Mouse (Mus musculus) right cerebral cortex, adult 18-20 months (tissue): ENCODE data around the gene Cd2.

Source experiments
- DNase-seq: peaks from one replicate; pipeline ENCODE4 v3.0.0; 2022; ENCODE audit warnings: mixed read lengths

The Cd2 gene

GRCm38 (mm10) chr3:101274041-101274770 is 13.5 kb downstream of the Cd2 start:
- no peak for DNase-seq

DNA sequence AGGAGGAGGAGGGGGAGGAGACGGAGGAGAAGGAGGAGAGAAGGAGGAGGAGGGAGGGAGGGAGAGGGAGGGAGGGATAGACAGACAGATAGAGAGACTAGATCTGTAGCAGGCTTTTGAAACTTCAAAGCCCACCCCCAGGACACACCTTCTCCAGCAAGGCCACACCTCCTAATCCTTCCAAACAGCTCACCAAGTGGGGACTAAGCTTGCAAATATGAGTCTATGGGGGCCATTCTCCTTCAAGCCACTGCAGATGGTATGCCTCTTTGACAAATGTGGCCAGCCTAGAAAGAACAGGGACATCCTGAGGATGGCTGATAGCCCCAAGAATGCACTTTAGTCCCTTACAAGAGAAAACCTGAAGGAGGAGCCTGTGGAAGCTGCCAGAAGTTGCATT is 15.6 kb downstream of the Cd2 start:
- DNase-seq, result no peak

DNA sequence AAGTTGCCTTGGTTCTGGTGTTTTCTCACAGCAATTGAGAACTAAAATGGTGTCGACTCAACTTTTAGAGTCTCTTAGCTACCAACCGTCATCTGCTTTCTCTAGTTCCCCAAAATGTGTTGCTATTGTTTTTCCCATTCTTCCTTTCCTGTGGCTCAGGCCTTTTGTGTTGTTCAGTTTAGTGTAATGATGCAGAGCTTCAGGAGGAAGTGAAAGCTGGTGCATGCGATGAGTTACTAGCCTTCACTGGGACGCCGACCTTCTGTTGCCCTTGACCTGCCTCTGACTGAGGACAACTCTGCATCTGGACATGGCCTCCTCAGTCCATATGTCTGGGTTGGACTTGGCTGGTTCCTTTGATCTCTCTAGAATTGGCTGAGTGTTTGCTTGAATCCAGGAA is 16.9 kb downstream of the Cd2 start:
- DNase-seq, result no peak

DNA sequence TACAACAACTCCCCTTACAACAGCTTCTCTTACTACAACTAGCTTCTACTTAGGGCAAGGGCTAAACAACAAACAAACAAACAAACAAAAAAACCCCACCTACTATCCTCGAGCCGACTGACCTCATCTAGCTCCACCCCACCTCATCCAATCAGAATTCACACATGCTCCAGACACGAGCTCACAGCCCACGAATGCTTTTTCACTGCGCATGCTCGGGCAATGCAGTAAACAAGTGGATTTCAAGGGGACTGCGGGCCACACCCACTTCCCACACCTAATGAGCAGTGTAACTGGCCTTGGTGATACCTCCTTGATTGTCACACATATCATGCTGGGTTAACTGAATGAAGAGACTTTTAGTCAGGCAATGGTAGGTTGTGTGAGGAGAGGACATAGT is 19.4 kb downstream of the Cd2 start:
- DNase-seq, result no peak

DNA sequence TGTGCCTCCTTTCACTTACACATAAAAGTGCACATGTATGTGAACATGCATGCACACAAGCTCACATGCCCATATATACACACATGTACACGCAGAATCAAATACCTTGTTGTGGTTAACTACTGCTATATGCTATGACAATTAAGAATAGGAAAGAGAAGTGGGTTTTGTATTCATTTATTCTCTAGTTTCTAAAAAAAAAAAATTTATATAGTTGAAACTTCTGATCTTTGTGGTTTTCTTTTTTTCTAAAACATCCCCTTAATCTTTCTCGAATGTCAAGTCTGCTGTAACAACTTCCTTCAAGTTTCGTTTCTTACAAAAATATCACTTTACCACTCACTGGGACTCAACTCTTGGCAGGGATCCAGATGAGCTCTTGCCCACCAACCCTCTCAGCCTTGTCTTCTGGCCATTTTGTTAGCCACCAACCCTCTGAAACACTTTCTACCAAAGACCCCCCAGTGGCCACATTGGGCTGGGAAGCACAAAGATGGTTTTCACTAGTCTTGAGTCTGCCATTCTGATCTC is 22.1 kb downstream of the Cd2 start:
- DNase-seq, result no peak

GRCm38 (mm10) chr3:101258976-101259375 is 28.8 kb downstream of the Cd2 start:
- DNase-seq, result peak; percentile 23

- DNase-seq, result no peak
Measured at GRCm38 (mm10) chr3:101256090-101256489, 31.6 kb downstream of the Cd2 start.

GRCm38 (mm10) chr3:101252141-101252540 is 35.6 kb downstream of the Cd2 start:
- no peak for DNase-seq

DNA sequence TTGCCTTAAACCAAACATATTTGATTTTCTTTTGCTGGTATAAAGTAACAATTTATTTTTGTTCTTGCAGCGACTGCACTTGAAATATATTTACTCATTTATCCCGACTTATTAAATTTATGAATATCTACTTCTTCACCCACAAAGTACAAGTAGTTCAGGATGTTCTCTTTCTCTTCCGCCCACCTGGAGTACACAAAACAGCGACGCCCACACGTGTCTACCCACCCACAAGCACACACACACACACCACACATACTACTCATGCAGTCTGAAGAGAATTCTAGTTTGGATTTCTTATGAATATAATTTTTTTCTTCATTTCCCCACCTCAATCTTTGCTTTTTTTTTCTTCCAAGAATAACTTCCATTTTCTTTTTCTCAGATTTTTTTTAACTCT is 37.9 kb downstream of the Cd2 start:
- DNase-seq, result peak; percentile 52

- no peak for DNase-seq
Measured at GRCm38 (mm10) chr3:101245212-101245611, 42.5 kb downstream of the Cd2 start.

DNA sequence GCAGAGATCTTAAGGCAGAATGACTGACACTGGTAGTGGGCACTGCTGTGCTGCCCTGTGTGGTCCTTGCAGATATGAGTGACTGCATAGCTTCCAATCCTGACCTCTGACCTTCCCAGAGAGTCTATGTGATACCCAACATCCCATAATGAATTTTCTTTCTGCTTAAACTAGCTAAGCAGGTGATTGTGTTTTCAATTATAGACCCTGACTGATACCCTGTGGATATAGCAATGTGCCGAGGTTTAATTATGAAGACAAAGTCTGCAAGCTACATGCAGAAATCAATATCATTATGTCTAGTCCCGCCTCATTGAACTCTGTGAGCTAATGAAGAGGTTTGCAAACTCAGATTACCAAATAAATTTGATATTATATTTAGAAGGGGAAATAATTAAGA is 44.7 kb downstream of the Cd2 start:
- no peak for DNase-seq

DNA sequence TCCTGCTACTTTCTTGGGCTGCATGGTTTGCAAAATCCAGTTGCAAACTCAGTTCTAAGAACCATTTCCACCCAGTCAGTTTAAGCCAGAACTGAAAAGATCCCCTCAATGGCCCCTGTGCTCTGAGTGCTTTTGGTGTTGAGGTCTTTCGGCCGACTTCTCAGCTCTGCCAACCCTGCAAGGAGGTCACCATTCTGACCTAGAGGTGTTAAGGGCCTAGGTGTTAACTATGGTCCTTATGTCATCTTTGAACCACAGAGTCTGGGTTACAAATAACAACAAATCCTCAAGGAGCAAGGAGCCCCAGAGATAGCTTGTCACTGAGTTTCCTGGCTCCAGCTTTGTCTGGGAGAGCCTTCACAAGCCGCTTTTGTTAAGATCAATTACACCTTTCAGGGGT is 45.9 kb downstream of the Cd2 start:
- DNase-seq, result no peak

DNA sequence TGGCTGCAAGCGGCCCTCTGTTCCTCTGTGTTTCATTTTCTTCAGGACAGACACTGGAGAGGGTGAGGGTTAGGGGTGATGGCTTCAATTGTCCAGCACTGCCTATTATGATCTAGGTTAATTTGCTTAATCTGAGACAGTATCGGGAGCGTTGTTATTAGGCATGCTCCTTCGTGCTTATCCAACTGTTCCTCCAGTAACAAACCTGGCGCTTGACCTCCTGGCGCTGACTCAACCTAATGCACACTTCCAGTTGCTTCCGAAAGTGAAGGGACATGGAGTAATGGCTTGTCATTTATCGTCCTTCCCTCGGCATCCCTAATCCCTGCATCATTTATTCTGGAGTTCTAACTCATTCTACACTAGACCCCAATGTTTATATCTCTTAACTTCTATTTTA is 46.9 kb downstream of the Cd2 start:
- no peak for DNase-seq

GRCm38 (mm10) chr3:101239236-101239635 is 48.5 kb downstream of the Cd2 start:
- DNase-seq, result no peak

GRCm38 (mm10) chr3:101238695-101239094 is 49.0 kb downstream of the Cd2 start:
- no peak for DNase-seq

- no peak for DNase-seq
Measured at GRCm38 (mm10) chr3:101236995-101237808, 50.5 kb downstream of the Cd2 start.

GRCm38 (mm10) chr3:101236261-101236660 is 51.5 kb downstream of the Cd2 start:
- no peak for DNase-seq

DNA sequence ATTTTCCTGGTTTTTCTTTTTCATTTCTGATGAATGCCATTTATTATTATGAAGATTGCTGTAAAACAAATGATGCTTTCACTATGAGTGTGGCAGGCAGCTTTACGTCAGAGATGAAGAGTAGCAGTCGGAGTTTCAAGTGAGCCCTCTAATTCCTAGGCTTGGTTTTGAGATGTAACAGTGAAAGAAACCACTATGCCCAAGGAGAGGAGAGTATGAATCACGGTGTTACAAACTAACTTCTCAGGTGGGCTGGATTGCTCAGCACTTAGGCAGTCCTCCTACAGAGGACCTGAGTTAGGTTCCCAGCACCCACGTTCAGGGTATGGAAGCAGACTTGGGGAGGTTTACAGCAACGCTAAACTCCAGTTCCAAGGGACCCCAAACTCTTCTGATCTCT is 52.4 kb downstream of the Cd2 start:
- no peak for DNase-seq

GRCm38 (mm10) chr3:101233424-101233823 is 54.3 kb downstream of the Cd2 start:
- DNase-seq, result no peak

GRCm38 (mm10) chr3:101232570-101232969 is 55.2 kb downstream of the Cd2 start:
- no peak for DNase-seq

GRCm38 (mm10) chr3:101230201-101230600 is 57.5 kb downstream of the Cd2 start:
- no peak for DNase-seq

DNA sequence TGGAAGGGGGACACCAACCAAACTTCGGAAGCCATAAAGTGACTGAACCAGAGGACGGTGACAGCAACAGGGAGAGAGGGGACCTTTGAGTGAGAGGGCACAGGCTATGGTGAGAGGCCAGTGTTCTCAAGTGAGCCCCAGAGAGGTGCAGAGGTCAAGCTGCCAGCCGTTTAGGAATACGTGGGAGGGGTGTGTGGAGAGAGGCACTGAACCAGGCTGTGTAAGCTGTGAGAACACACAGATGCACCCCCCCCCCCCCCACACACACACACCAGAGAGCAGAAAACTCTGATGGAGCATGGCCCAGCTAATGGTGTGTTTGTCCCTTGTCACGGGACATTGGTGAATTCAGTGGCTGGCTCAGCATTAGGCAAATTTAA is 58.2 kb downstream of the Cd2 start:
- DNase-seq, result no peak

GRCm38 (mm10) chr3:101228868-101229550 is 58.7 kb downstream of the Cd2 start:
- no peak for DNase-seq

DNA sequence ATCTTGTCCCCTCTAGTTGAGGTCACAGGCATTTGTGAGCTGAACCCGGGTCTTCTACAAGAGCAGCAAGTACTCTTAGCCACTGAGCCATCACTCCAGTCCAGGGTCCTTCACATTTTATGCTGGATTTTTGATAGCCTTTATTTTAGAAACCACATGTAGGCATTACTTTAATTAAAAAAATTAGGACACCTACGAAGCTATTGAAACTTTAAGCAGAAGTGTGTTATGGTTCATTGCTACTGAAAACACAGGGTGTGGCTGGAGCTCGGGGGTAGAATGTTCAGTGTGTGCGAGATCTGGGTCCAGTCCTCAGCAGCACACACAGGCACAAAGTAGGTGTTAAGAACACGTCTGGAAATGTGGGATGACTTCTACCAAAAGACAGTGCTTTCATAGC is 59.7 kb downstream of the Cd2 start:
- no peak for DNase-seq
